Mouse (Mus musculus) mouse trophoblast stem cell (cell line): ENCODE data around the gene Borcs8.

ENCODE experiments used
- in situ Hi-C, 2 experiments: fragments of 300-500 bp; cut with MseI, MboI; formaldehyde crosslinking; loops; 2 replicates in 1 of 2; 3 replicates in 1 of 2; pipeline ENCODE4 v1.15.1; 2025

Borcs8 gene

GRCm38 (mm10) chr8:70179082-70179481, 39.8 kb downstream of the Borcs8 start:
- in situ Hi-C loops: no loop called here

DNA sequence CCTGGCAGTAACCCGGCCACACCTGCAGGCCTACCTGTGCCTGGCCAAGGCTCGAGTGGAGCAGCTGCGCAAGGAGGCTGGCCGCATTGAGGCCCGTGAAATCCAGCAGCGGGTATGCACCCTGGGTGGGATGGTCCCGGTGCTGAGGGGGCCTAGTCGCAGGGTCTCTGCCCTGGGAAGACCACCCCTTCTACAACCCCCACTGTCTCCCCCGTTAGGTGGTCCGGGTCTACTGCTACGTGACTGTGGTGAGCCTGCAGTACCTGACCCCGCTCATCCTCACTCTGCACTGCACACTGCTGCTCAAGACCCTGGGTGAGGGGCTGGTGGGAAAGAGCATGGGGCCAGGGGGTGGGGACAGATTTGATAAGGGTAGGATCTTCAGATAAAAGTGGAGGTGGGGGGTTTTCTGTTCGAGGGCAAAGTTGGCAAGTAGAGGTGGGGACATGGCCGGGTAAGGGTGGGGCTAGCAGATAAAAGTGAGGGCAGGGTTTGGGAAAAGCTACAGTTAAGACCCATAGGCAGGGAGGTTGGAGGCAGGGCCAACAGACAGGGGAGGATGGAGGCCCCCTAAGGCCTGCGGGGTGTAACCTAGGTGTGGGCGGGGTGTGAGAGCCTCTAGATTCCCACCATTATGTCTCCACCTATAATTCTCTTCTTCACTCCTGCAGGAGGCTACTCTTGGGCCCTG, 42.1 kb downstream of the Borcs8 start:
- in situ Hi-C loops: no loop called here

- in situ Hi-C loops: no loop called here
These were observed 42.6 kb downstream of the Borcs8 start for GRCm38 (mm10) chr8:70181903-70182252.

- in situ Hi-C loops: no loop called here
These were observed 43.9 kb downstream of the Borcs8 start for GRCm38 (mm10) chr8:70183194-70183593.

- in situ Hi-C loops: no loop called here
These were observed 49.4 kb downstream of the Borcs8 start for GRCm38 (mm10) chr8:70188707-70189106.

GRCm38 (mm10) chr8:70193238-70193637, 53.9 kb downstream of the Borcs8 start:
- in situ Hi-C loops: no loop called here

DNA sequence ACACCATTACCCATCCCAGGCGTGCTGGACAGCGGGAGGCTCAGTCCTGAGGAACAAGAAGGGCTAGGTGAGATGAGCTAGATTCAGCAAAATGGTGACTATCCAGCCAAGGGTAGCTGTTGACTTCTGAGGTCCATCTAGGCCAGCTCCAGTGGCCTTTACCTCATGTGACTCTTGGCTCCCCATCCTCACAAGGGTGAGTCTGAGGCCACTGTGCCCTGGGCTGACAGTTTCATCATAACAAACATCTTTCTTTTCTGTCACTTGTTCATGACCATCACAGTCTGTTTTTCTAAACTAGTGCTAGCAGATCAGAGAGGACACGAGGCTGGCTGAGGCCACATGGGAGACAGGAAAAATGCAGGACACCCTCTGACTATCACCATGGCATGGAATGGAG, 54.9 kb downstream of the Borcs8 start:
- in situ Hi-C loops: no loop called here

DNA sequence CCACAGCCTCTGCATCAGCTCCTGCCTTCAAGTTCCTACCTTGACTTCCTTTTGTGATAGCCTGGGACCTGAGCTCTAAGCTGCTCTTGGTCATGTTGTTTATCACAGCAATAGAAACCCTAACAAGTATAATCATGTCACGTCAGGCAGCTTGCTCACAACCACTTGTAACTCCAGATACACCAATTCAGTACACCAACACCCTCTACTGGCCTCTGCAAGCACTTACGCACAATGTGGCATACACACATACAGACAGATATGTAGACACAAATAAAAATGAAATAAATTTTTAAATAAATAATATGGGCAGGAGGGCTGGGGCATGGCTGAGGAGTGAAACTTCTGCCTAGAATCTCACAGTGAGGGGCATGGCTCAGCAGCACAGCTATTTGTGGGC, 56.5 kb downstream of the Borcs8 start:
- in situ Hi-C loops: no loop called here
